Mouse (Mus musculus) bone marrow, adult 2 months (tissue): ENCODE results near the gene Grk3.

Experiments used
- CTCF ChIP-seq: fragments of 200-500 bp; IDR thresholded peaks from 2 replicates; pipeline ENCODE4 v1.5.1; 2011; ENCODE audit warnings: low read length, control low read depth; ENCODE audit not compliant: control insufficient read depth, insufficient read depth
- POLR2A ChIP-seq: fragments of 200-500 bp; IDR thresholded peaks from 2 replicates; pipeline ENCODE4 v1.6.1; 2011; ENCODE audit warnings: low read depth, mild to moderate bottlenecking, control low read depth, low read length, borderline replicate concordance; ENCODE audit not compliant: control insufficient read depth

DNA sequence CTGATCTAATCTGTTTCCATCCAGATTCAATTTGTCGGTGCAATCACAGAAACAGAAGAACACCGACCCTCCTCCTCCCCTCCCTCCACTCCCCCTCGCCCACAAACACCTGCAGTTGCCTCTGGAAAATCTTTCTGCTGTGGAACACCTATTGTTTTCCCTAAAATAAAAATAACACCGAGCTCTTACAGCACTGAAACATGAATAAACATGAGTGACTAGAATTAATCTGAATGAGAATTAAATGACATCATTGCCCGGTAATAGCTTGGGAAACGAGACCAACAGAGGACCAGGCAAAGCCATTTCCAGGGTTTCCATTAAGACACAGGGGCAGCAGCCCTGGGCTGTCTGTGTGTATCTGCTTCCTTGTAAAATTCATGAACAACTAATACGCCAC is 73.3 kb downstream of the Grk3 start:
- TF ChIP-seq CTCF (no peak), POLR2A (no peak)
